Mouse (Mus musculus): ENCODE results near the gene Jade2.
"Not testable (repeated sequence)": the region's sequence is repeated elsewhere in the genome, so short reads cannot be mapped to it uniquely, and the experiment has no call there.

Jade2 gene

DNA sequence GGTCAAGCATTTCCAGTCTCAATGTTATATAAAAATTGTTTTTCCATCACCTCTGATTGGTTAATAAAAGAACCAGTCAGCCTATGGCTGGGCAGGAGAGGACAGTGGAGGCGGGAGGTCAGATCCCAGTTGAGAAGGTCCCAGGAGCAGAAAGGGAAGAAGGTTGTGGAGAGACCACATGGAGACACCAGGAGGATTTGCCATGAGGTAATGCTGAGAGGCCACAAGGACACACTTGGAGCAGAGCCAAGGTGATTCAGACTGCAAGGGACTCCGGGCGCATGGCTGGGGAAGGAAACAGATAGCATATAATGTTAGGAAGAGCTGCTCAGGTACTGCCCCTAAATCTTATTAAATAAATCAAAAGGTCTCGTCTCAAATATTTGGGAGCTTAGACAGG is 61.2 kb downstream of the Jade2 start:
- DNase-seq (ENCODE audit: low spot score in 2 of 2) = no peak

DNA sequence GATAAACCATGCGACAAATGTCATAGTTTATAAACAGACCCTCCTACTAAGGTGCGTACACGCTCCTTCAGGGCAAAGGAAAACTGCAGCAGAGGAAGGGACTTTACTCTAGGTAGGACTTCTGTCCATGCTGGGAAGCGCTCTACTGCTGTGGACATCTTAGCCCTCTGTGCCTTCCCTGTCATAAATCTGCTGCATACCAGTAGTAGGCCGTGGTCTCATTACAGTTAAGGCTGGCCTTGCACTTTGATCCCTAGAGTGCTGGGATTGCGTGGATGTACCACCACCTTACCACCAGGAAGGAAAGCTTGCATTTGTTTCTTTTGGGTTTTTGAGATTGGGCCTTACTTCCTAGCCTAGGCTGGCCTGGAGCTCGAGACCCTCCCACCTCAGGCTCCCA is 66.8 kb downstream of the Jade2 start:
- no peak for DNase-seq (ENCODE audit: low spot score in 2 of 2)

DNA sequence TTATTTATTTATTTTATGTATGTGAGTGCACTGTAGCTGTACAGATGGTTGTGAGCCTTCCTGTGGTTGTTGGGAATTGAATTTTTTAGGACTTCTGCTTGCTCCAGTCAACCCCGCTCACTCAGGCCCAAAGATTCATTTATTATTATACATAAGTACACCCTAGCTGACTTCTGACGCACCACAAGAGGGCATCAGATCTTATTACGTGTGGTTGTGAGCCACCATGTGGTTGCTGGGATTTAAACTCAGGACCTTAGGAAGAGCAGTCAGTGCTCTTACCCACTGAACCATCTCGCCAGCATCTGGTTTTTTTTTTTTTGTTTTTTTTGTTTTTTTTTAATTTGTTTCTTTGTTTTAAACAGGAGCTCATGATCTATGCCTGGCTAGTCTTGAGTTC is 67.7 kb downstream of the Jade2 start:
- not testable (repeated sequence) for DNase-seq (ENCODE audit: low spot score in 2 of 2)

DNA sequence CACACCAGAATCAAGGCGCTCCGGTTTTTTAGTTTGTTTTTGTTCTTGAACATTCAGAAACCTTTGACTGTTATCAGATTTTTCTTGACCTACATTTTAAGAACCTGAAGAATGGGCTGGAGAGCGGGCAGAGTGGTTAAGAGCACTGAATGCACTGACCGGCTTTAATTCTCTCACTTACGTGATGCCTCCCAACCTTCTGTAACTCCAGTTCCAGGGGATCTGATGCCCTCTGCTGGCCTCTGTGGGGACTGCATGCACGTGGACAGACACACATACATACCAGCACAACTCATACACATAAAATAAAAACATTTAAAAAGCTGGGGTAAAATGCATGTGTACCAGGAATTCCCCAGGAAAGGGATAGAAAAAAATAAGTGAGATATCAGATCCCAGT is 71.5 kb downstream of the Jade2 start:
- DNase-seq (ENCODE audit: low spot score in 2 of 2) = no peak

DNA sequence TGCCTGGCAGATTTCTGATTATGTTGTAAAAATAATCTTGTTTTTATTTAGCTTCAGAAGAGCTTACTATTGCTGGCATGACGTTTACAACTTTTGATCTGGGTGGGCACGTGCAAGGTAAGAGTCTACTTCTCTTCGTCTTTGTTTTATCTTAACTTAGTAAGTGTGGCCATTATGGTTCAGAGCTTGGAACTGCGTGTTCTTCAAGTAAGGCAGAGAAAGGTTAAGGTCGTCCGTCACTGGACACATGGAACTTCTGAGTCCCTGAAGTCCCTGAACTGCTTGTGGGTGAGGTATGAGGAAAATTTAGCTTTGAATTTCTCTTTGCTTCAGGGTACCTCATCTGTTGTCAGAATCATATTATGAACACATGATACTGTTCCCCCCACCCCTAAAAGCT is 74.7 kb downstream of the Jade2 start:
- DNase-seq (ENCODE audit: low spot score in 2 of 2) = no peak

DNA sequence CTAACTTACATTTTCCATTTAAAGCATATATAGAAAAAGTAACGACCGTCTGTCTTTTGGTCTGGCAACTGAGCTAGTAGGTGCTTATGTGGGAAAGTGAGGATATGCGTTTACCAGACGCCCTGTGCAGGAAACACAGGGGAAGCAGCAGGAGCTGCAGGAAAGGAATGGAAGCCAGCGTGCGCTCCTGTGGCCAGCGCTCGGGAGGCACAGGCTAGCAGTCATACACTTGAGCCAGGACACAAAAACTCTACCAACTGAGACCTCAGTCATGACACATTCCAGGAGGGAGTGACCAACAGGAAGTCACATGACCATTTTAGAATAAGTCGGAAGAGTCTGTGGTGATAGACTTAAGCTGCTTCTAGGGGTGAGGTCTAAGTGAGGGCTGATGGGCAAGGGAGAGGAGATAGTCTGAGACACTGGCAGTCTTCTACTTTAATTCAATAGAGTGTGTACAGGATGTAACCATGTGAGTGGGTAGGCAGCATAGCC is 76.6 kb downstream of the Jade2 start:
- no peak for DNase-seq (ENCODE audit: low spot score in 2 of 2)

DNA sequence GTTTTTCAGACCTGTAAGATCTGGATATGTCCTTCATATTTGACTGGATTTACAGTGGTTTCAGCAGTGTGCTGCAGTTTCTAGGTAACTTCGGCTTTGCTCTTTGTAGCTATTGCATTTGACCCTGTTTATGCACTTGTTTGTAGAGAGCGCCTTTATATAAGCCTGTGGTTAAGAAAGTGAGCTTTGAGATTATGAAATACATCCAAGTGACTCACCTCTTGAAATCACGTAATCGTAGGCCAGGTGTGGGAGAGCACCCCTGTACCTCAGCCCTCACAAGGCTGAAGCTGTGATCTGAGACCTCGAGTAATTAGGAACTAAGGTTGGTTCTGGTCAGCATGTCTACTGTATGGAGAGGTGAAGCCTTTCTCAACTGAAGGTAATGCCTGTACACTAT is 80.0 kb downstream of the Jade2 start:
- no peak for DNase-seq (ENCODE audit: low spot score in 2 of 2)

DNA sequence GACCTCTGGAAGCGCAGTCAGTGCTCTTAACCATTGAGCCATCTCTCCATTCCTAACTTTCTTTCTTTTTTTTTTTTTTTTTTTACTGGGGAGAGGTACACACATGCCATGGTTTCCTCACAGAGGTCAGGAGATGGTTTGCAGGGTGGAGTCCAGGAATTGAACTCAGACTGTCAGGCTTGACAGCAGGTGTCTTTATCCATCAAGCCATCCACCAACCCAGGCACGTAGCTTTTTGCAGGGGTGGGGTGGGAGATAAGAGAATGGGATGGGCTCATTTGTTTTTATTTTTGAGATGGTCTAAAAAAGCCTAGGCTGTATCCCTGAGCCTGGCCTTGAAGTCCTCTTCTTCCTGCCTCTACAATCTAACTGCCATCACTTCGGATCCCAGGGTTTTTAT is 81.9 kb downstream of the Jade2 start:
- no peak for DNase-seq (ENCODE audit: low spot score in 2 of 2)

DNA sequence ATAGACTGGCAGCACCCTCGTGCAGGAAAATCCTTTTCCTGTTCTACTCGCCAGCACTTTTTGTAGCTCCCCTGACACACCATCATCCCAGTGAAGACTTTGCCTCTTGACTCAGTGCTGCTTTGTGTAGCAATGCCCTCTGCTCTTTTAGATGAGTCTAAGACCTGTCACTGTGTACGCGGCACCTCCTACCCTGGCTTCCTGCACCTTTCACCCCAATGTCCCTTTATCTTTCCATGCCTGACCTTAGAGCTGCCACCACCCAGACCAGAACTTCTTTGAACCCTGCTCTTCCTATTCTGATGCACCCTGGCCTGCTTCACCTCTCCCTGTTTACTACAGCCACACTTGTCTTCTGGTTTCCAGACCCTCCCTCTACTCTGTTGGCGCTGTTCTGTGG is 89.2 kb downstream of the Jade2 start:
- no peak for DNase-seq (ENCODE audit: low spot score in 2 of 2)

DNA sequence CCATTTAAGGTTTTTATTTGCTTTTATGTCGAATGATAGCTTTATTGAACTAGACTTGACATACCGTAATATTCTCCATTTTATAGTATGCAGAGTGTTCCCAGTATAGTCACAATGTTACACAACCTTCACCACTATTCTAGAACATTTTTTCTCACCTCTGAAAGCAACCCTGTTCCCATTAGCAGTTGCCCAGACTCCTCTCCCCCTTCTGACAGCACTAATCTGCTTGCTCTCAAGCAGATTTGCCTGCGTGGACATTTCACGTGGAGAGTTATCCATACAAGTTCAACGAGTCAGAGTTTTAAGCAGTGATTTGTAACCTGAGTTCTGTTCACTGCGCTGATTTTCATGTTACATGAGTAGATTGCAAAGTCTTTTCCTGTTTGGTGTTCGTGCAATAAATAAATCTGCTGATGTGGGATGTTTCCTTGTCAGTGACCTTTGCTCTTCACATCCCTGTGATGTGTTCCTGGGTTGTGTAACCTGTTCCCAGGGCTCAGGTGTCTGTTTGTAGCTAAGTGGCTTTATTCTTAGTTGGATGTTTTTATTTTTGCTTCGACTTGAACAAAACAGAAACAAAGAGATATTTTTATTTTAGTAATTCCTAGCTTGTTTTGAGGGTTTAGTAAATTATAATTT is 89.8 kb downstream of the Jade2 start:
- no peak for DNase-seq (ENCODE audit: low spot score in 2 of 2)

DNA sequence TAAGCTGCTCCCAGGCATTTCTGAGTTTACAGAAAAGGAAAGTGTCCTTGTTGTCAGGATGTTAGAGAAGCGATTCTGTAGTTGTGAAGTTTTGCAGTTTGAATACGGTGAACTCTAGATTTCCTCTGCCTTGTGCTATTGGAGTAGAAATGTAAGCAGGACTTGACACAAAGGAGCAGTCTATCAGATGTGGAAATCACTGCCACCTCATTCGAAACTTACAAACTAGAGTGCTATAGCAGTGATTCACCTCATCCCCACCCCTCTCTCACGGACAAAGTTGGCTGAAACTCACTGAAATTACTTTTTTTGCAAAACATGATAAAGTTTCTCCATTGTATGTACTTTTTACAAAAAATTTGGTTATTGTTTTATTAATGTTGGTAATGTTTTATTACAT is 92.6 kb downstream of the Jade2 start:
- no peak for DNase-seq (ENCODE audit: low spot score in 2 of 2)

DNA sequence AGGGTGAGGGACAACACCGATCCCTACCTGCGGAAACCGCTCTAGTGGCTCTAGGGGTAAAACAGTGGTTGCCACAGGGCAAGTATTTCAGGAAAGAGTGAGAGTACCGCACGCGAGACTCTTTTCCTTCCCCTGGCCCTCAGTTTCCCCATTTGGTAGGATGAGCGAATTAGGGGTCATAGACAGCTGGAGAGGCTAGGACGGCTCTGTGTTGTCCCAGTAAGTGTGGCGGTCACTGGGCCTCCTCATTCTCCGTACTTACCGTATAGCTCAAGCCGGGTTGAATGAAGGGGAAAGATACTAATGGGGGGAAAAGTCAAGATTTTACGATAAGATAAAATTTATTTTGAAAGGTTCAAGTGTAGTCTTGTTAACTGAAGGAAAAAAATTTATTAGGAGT is 93.5 kb downstream of the Jade2 start:
- DNase-seq (ENCODE audit: low spot score in 2 of 2) = no peak
